Mouse (Mus musculus): ENCODE results near the gene Mecom.

Gene Mecom

GRCm38 (mm10) chr3:30330021-30330420 lies 217.8 kb downstream of the Mecom start:
- no peak for DNase-seq

GRCm38 (mm10) chr3:30314955-30315354 lies 232.9 kb downstream of the Mecom start:
- no peak for DNase-seq

- no peak for DNase-seq
Observed at GRCm38 (mm10) chr3:30308081-30308480, 239.7 kb downstream of the Mecom start.

GRCm38 (mm10) chr3:30307601-30308000 lies 240.2 kb downstream of the Mecom start:
- no peak for DNase-seq

- DNase-seq: no peak
Observed at GRCm38 (mm10) chr3:30306080-30306479, 241.7 kb downstream of the Mecom start.

GRCm38 (mm10) chr3:30299460-30299859 lies 248.3 kb downstream of the Mecom start:
- DNase-seq: no peak

- no peak for DNase-seq
Observed at GRCm38 (mm10) chr3:30294433-30294832, 253.4 kb downstream of the Mecom start.

GRCm38 (mm10) chr3:30286529-30286928 lies 261.3 kb downstream of the Mecom start:
- DNase-seq: no peak

- no peak for DNase-seq
Observed at GRCm38 (mm10) chr3:30284094-30284493, 263.7 kb downstream of the Mecom start.

- no peak for DNase-seq
Observed at GRCm38 (mm10) chr3:30283562-30283961, 264.2 kb downstream of the Mecom start.

GRCm38 (mm10) chr3:30277569-30277968 lies 270.2 kb downstream of the Mecom start:
- no peak for DNase-seq

- DNase-seq: peak; percentile 17
Observed at GRCm38 (mm10) chr3:30276099-30276498, 271.7 kb downstream of the Mecom start.

GRCm38 (mm10) chr3:30269253-30269652 lies 278.6 kb downstream of the Mecom start:
- no peak for DNase-seq

- no peak for DNase-seq
Observed at GRCm38 (mm10) chr3:30260945-30261344, 286.9 kb downstream of the Mecom start.

- DNase-seq: no peak
Observed at GRCm38 (mm10) chr3:30258421-30258820, 289.4 kb downstream of the Mecom start.

GRCm38 (mm10) chr3:30257776-30258175 lies 290.0 kb downstream of the Mecom start:
- DNase-seq: no peak

GRCm38 (mm10) chr3:30256896-30257295 lies 290.9 kb downstream of the Mecom start:
- DNase-seq: no peak

GRCm38 (mm10) chr3:30255828-30256227 lies 292.0 kb downstream of the Mecom start:
- no peak for DNase-seq

GRCm38 (mm10) chr3:30254451-30254850 lies 293.4 kb downstream of the Mecom start:
- no peak for DNase-seq

GRCm38 (mm10) chr3:30253714-30254113 lies 294.1 kb downstream of the Mecom start:
- no peak for DNase-seq

GRCm38 (mm10) chr3:30248656-30249384 lies 299.0 kb downstream of the Mecom start:
- no peak for DNase-seq

- DNase-seq: no peak
Observed at GRCm38 (mm10) chr3:30247256-30247655, 300.6 kb downstream of the Mecom start.

GRCm38 (mm10) chr3:30246431-30247041 lies 301.3 kb downstream of the Mecom start:
- no peak for DNase-seq

GRCm38 (mm10) chr3:30245950-30246349 lies 301.9 kb downstream of the Mecom start:
- DNase-seq: no peak

- no peak for DNase-seq
Observed at GRCm38 (mm10) chr3:30244401-30244871, 303.4 kb downstream of the Mecom start.

Measured in right cerebral cortex, postnatal 4 days (tissue).